Mouse (Mus musculus) hindbrain, embryonic 12.5 days (tissue): ENCODE measurements at regions not wholly inside any gene's neighbourhood (a gene's known extent, or its start where the extent isn't known, plus 50 kb on each side); places are given as distances from the start of the nearest gene placed in this dataset.

ENCODE experiments used
- ATAC-seq: fragments of 200-750 bp; cut with Nextera tagmentation; 2 replicates; pipeline ENCODE4 v1.8.0; 2017; ENCODE audit warnings: moderate TSS enrichment; ENCODE audit not compliant: low FRiP score
- H3K27ac ChIP-seq: fragments of 300-500 bp; sonication (generic); 2 replicates; pipeline ENCODE4 v1.5.1; 2016; ENCODE audit warnings: mild to moderate bottlenecking
- H3K27me3 ChIP-seq: fragments of 300-500 bp; sonication (generic); 2 replicates; pipeline ENCODE4 v1.6.1; 2016; ENCODE audit warnings: mild to moderate bottlenecking
- H3K36me3 ChIP-seq: fragments of 300-500 bp; sonication (generic); 2 replicates; pipeline ENCODE4 v1.6.1; 2016; ENCODE audit warnings: mild to moderate bottlenecking
- H3K4me1 ChIP-seq: fragments of 300-500 bp; sonication (generic); 2 replicates; pipeline ENCODE4 v1.6.1; 2016
- H3K4me2 ChIP-seq: fragments of 300-500 bp; sonication (generic); replicated peaks from 2 replicates; pipeline ENCODE4 v1.6.1; 2016; ENCODE audit warnings: mild to moderate bottlenecking
- H3K4me3 ChIP-seq: fragments of 300-500 bp; sonication (generic); 2 replicates; pipeline ENCODE4 v1.5.1; 2016; ENCODE audit warnings: mild to moderate bottlenecking
- H3K9ac ChIP-seq: fragments of 300-500 bp; sonication (generic); 2 replicates; pipeline ENCODE4 v1.6.1; 2016; ENCODE audit warnings: mild to moderate bottlenecking, moderate library complexity
- H3K9me3 ChIP-seq: fragments of 300-500 bp; sonication (generic); replicated peaks from 2 replicates; pipeline ENCODE4 v1.6.1; 2016; ENCODE audit warnings: mild to moderate bottlenecking
- WGBS: fragments of 180-500 bp; shearing (Covaris S2); methylation state at CpG from one replicate; pipeline ENCODE4 v1.1.7; 2016; 5-methylcytosine and 5-hydroxymethylcytosine counted together

DNA sequence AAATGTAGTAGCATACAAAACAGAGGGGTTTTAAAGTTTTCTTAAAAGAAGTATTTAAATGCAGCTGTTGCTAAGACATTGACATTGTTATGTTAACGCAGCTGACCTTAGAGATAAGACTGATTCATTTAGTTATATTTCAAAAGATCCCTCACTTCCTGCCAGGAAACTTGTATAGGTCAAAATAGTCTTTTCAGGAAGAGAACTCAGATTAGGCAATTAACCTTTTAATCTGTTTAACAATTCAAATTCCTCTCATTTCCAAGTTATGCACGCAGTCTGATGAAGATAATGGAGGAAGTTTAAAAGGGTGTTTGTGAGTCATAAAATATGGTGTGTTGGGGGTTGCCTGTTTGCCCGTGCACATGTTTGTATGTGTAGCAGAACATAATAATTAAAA, 448.5 kb downstream of the Tmtc2 start:
- Histone ChIP-seq H3K9ac (no peak overlapping the region), H3K36me3 (no peaks in the 10 kb centered on the region), H3K4me3 (no peak overlapping the region), H3K9me3 (no peaks in the 10 kb centered on the region), H3K4me1 (no peaks in the 10 kb centered on the region), H3K27ac (no peak overlapping the region), H3K4me2 (no peak overlapping the region), H3K27me3 (no peaks in the 10 kb centered on the region)
- 71% methylated on average over 3 of the region's 3 CpGs for WGBS
- ATAC-seq = no peak

- no peak overlapping the region for H3K9ac ChIP-seq
- H3K27me3 ChIP-seq = no peaks in the 10 kb centered on the region
- H3K27ac ChIP-seq = no peak overlapping the region
- H3K9me3 ChIP-seq = no peaks in the 10 kb centered on the region
- no peaks in the 10 kb centered on the region for H3K4me1 ChIP-seq
- 81% methylated on average over 10 of the region's 10 CpGs for WGBS
- H3K4me2 ChIP-seq = no peak overlapping the region
- ATAC-seq = no peak
- H3K36me3 ChIP-seq = no peaks in the 10 kb centered on the region
- no peak overlapping the region for H3K4me3 ChIP-seq
Measured at GRCm38 (mm10) chr10:105120229-105120628, 454.0 kb downstream of the Tmtc2 start.

- ATAC-seq = no peak
- H3K9me3 ChIP-seq = no peaks in the 10 kb centered on the region
- H3K36me3 ChIP-seq = no peaks in the 10 kb centered on the region
- no peak overlapping the region for H3K27ac ChIP-seq
- H3K4me1 ChIP-seq = no peaks in the 10 kb centered on the region
- H3K27me3 ChIP-seq = no peaks in the 10 kb centered on the region
- no peak overlapping the region for H3K4me3 ChIP-seq
- 93% methylated on average over 1 of the region's 1 CpGs for whole genome bisulfite sequencing
- H3K9ac ChIP-seq = no peak overlapping the region
- H3K4me2 ChIP-seq = no peak overlapping the region
Measured at GRCm38 (mm10) chr10:105116138-105116537, 458.1 kb downstream of the Tmtc2 start.

DNA sequence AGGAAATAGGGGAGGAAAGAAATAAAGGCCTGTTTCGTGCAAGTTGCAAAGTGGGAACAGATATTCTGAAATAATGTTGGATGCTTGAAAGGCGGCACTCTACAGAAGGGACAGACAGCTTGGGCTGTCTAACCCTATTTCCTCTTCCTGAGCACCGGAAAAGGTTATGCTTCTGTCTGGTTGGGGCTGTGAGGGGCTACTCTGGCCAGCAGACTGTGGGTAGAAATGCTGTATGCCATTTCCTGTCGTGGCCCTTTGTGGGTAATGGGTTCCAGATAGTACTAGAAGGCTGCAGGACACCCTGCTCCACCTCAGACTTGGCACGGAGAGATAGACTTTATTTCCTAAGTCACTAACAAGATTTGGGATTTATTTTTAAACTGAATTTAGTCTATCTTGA, 459.3 kb downstream of the Tmtc2 start:
- Histone ChIP-seq H3K36me3 (no peaks in the 10 kb centered on the region), H3K27me3 (no peaks in the 10 kb centered on the region), H3K4me3 (no peak overlapping the region), H3K9me3 (no peaks in the 10 kb centered on the region), H3K27ac (no peak overlapping the region), H3K9ac (no peak overlapping the region), H3K4me2 (no peak overlapping the region), H3K4me1 (peaks cover 3% of the 10 kb centered on the region; the same call in 1 of the 2 replicates)
- 73% methylated on average over 5 of the region's 5 CpGs for WGBS
- no peak for ATAC-seq

GRCm38 (mm10) chr10:105110247-105110646, 464.0 kb downstream of the Tmtc2 start:
- 2% methylated on average over 5 of the region's 5 CpGs for whole genome bisulfite sequencing

DNA sequence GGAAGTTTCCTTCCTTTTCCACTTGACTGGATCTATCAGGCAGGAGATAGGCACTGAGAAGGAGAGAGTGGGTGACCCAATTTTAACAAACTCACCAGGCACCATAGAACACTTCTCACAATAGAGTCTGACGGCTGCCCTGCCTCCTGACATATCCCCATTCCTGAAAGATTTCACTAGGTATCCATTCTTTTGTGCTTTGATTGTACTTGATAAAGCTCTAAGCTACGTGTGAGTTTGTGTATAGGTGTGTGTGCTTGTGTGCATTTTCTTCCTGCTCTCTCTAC, 477.3 kb downstream of the Tmtc2 start:
- 71% methylated on average over 2 of the region's 2 CpGs for WGBS
- H3K27ac ChIP-seq = no peak overlapping the region
- H3K4me2 ChIP-seq = no peak overlapping the region
- ATAC-seq = no peak
- H3K36me3 ChIP-seq = no peaks in the 10 kb centered on the region
- H3K4me3 ChIP-seq = no peak overlapping the region
- H3K9me3 ChIP-seq = no peaks in the 10 kb centered on the region
- H3K9ac ChIP-seq = no peak overlapping the region
- no peaks in the 10 kb centered on the region for H3K4me1 ChIP-seq
- H3K27me3 ChIP-seq = no peaks in the 10 kb centered on the region

More at GRCm38 (mm10) chr10:105110247-105110646, 464.0 kb downstream of the Tmtc2 start:
- H3K9me3 ChIP-seq = no peaks in the 10 kb centered on the region
- ATAC-seq = no peak
- H3K9ac ChIP-seq = no peak overlapping the region
- H3K4me1 ChIP-seq = peaks cover 3% of the 10 kb centered on the region; the same call in 1 of the 2 replicates
- H3K4me2 ChIP-seq = no peak overlapping the region
- no peaks in the 10 kb centered on the region for H3K36me3 ChIP-seq
- no peaks in the 10 kb centered on the region for H3K27me3 ChIP-seq
- H3K27ac ChIP-seq = no peak overlapping the region
- H3K4me3 ChIP-seq = no peak overlapping the region

DNA sequence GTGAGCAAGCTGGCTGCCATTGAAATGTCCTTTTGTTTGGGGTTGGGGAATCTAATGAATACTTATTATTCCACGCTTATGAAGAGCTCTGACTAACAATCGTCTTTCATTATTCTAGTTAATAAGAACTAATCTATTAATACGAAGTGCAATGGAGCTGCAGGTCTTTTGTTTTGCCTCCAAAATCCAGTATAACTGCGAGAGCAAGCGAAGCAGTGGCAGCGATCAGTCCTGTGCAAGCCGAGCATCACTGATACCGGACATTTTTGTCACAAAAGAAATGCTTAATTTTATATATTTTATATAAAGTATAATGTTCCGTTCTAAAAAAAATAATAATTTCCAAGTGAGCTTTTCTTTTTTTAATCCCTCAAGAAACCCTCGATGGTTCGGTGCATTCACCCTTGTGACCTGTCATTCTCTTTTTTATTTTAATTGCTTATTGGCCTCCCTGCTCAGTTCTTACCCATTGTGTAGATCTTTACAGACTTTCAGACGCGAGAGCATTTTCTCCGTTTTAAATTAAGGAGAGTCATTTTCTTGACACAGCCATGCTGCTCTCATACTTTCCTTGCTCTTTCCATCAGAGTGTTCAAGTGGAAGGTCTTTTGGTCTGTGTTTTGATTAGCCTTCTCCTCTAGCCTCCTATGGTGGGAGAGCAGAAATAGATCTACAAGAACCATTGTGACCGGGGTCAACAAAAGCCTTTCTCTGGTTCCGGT, 477.8 kb downstream of the Tmtc2 start:
- no peak overlapping the region for H3K4me3 ChIP-seq
- H3K4me2 ChIP-seq = no peak overlapping the region
- no peaks in the 10 kb centered on the region for H3K27me3 ChIP-seq
- H3K9me3 ChIP-seq = no peaks in the 10 kb centered on the region
- 77% methylated on average over 16 of the region's 16 CpGs for WGBS
- H3K4me1 ChIP-seq = no peaks in the 10 kb centered on the region
- no peaks in the 10 kb centered on the region for H3K36me3 ChIP-seq
- no peak overlapping the region for H3K9ac ChIP-seq
- no peak for ATAC-seq
- H3K27ac ChIP-seq = no peak overlapping the region

DNA sequence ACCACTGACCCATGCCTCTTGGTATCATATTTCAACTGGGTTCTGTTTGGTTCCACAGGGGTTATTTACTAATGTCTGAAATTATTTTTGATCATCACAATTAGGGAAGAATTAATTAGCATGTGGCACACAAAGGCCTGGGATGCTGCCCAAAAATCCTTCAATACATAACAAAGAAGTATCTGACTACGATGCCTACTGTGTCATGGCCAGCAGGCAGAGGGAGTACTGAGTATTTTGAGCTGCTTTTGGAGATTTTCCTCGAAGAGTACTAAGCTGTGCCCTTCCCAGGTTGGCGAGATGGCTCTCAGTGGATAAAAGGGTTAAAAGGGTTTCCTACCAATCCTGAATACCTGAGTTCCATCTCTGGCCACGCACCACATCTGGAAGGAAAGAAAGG, 478.5 kb downstream of the Tmtc2 start:
- H3K36me3 ChIP-seq = no peaks in the 10 kb centered on the region
- no peaks in the 10 kb centered on the region for H3K27me3 ChIP-seq
- H3K4me1 ChIP-seq = no peaks in the 10 kb centered on the region
- 79% methylated on average over 4 of the region's 4 CpGs for WGBS
- no peak overlapping the region for H3K4me3 ChIP-seq
- no peaks in the 10 kb centered on the region for H3K9me3 ChIP-seq
- no peak overlapping the region for H3K27ac ChIP-seq
- no peak overlapping the region for H3K9ac ChIP-seq
- ATAC-seq = no peak
- H3K4me2 ChIP-seq = no peak overlapping the region

- H3K4me3 ChIP-seq = no peak overlapping the region
- no peak overlapping the region for H3K4me2 ChIP-seq
- H3K27ac ChIP-seq = no peak overlapping the region
- 85% methylated on average over 2 of the region's 2 CpGs for WGBS
- H3K27me3 ChIP-seq = no peaks in the 10 kb centered on the region
- H3K9ac ChIP-seq = no peak overlapping the region
- ATAC-seq = no peak
- no peaks in the 10 kb centered on the region for H3K9me3 ChIP-seq
- H3K4me1 ChIP-seq = no peaks in the 10 kb centered on the region
- no peaks in the 10 kb centered on the region for H3K36me3 ChIP-seq
Measured at GRCm38 (mm10) chr10:105076892-105077291, 497.4 kb downstream of the Tmtc2 start.

DNA sequence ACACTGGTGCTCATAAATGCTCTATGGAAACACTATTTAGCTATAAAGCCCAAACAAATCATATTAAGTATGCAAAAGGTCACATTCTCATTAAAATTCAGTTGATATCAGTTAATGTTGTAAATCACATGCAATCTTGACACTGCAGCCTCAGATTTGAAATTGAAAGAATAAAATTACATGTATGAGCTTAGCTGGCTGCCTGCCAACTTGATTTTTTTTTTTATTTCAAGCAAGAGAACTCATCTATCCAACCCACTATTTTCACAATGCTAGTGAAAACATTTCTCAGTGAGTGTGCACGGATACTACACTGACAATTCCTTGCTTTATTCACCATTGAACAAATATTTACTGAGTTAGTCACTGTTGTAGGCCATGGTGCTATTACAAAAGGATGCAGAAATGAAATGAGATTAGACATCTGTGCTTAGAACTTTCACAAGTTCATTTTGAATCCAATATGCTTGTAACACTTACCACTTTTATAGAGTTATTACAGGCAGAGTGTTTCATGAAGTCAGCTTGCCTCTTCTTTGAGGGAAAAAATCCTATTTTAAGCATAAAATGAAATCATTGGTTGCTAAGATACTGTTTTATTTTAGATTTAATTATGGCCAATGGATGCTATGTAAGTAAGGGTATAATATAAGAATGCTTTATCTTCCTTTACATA, 539.4 kb downstream of the Tmtc2 start:
- no peak for ATAC-seq
- Histone ChIP-seq H3K27me3 (no peaks in the 10 kb centered on the region), H3K4me2 (no peak overlapping the region), H3K4me1 (no peaks in the 10 kb centered on the region), H3K4me3 (no peak overlapping the region), H3K36me3 (no peaks in the 10 kb centered on the region), H3K9me3 (no peaks in the 10 kb centered on the region; the same call in 1 of the 2 replicates), H3K9ac (no peak overlapping the region), H3K27ac (no peak overlapping the region)
- 83% methylated on average over 1 of the region's 1 CpGs for WGBS

DNA sequence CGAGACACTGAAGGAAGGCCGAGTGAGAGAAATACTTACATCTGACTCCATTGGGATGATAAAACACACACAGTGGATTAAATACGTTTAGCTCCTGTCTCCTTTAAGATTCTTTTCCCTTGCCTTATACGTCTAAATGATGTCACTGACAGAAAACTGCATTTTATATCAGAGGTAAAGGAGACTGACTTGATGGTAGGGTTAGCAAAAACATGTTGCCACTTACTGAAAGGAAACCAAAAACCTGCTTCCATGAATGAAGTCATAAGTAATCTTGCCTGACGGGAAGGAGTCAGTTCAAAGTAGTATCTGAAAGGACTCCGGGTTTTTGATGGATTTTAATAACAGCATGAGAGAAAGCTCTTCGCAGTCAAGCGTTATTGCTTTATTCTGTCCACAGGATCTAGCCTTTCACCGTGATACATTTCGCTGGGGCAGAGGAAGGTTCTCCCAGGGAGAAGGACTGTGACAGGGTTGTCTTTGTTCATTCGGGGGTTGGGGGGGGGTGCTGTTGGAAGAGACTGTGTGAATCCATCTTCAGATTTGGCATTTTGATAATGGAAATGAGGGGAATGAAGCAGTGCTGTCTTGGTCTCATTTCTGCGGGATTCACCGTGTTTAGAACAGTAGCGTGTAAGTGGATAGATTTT, 553.7 kb downstream of the Tmtc2 start:
- no peak overlapping the region for H3K4me3 ChIP-seq
- H3K9me3 ChIP-seq = no peaks in the 10 kb centered on the region
- no peak for ATAC-seq
- H3K4me1 ChIP-seq = no peaks in the 10 kb centered on the region
- no peak overlapping the region for H3K9ac ChIP-seq
- H3K27ac ChIP-seq = no peak overlapping the region
- H3K36me3 ChIP-seq = no peaks in the 10 kb centered on the region
- H3K27me3 ChIP-seq = no peaks in the 10 kb centered on the region
- 0 out of 2 replicates have a peak overlapping the region, but pooled peaks have one; percentile 1 for H3K4me2 ChIP-seq
- 60% methylated on average over 14 of the region's 14 CpGs for WGBS

DNA sequence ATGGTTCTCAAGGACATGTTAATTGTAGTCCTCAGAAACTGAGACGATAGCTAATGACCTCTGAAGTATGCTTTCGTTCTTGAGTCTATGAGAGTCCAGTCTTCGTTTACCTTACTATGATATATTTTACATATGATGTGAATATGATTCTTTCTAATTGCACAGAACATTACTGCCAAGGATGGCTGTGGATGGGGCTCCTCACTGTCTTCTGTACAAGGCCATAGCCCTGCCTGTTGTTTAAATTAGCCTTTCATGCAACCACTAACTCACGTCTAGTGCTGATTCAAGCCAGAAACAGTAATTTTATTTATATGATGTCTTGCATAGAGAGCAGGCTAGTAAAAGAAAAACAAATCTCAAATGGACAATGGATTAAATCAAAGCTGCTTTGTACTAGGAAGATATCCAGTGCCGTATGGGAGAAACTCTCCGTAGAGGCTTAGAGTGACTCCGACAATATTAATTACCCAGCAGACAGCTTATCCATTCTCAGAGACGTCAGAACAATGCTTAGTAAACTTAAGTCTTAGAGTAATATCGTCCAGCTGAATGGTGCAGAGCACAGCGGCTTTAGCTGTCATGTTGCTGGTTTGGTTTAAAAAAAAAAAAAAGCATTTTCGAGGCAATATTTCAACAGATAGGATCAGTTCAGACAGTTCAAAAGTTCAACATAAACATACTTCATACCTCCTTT, 554.3 kb downstream of the Tmtc2 start:
- no peaks in the 10 kb centered on the region for H3K9me3 ChIP-seq
- H3K4me3 ChIP-seq = no peak overlapping the region
- no peak; the same call in 1 of the 2 replicates for ATAC-seq
- H3K4me1 ChIP-seq = no peaks in the 10 kb centered on the region
- no peak overlapping the region for H3K27ac ChIP-seq
- no peaks in the 10 kb centered on the region for H3K27me3 ChIP-seq
- no peak overlapping the region for H3K4me2 ChIP-seq
- no peaks in the 10 kb centered on the region for H3K36me3 ChIP-seq
- 50% methylated on average over 11 of the region's 11 CpGs for WGBS
- no peak overlapping the region for H3K9ac ChIP-seq
